Mouse (Mus musculus): ENCODE results near the gene Tead3.
A peak's percentile ranks its signal among the peaks of the same experiment; 100 is the strongest.

- TF ChIP-seq CTCF (conservative IDR thresholded peaks at IDR 0.05; ENCODE audit: low read length) (peak; percentile 79), NANOG (IDR thresholded peaks at IDR 0.05; ENCODE audit: borderline replicate concordance, low read length) (no peak)
Measured at GRCm38 (mm10) chr17:28386150-28386905, 35.7 kb upstream of the Tead3 start.
